Comparison of ENCODE assay signal across 28 mouse cellular contexts in genomic region chrX:11626274-11626878, GRCm38 (mm10).
DNase-seq lines count a peak whose midpoint lies in the region; ATAC-seq lines count a peak whose summit lies in the region.
"Had no signal": no experiment of that assay in that cellular context is flagged by ENCODE, and none has a peak within 500 bp of the region (broad histone marks: within the 10 kb centered on the region; RNA-seq: fewer than 3 reads in every experiment).

No protein-coding gene starts in this region.

- peak; percentile 34 for DNase-seq in embryo, embryonic 11 days
- no peak for DNase-seq in embryo, embryonic 9.5 days (ENCODE audit: extremely low spot score)
- peak; percentile 58 for DNase-seq in midbrain, embryonic 10.5 days (ENCODE audit: low spot score)
- DNase-seq in retina, postnatal 1 day: peak; percentile 75
- DNase-seq in right cerebral cortex, postnatal 14 days: no peak
- DNase-seq in adrenal gland, adult 18-20 months (ENCODE audit: low spot score in 2 of 2): no peak
- DNase-seq: adrenal gland, postnatal 14 days; cerebellum, adult 18-20 months; cerebellum, postnatal 10 days; gastrocnemius, postnatal 14 days; heart, postnatal 14 days; kidney, adult 11 months; kidney, postnatal 14 days; liver; lung, adult 2 months; lung, postnatal 10 days; right cerebral cortex, postnatal 25 days; thymus, postnatal 36 days had no signal

- H3K4me3 ChIP-seq in midbrain, embryonic 10.5 days: no peak overlapping the region
- H3K4me3 ChIP-seq in midbrain, embryonic 15.5 days: no peak overlapping the region
- H3K4me3 ChIP-seq in midbrain, embryonic 13.5 days (replicated peaks): no peak overlapping the region
- H3K4me3 ChIP-seq: embryonic facial prominence, embryonic 13.5 days; erythroblast, embryonic 14.5 days; hindbrain, embryonic 10.5 days; hindbrain, embryonic 15.5 days had no signal

- H3K36me3 ChIP-seq in midbrain, embryonic 10.5 days: no peaks in the 10 kb centered on the region
- no peaks in the 10 kb centered on the region for H3K36me3 ChIP-seq in midbrain, embryonic 15.5 days (replicated peaks)
- H3K36me3 ChIP-seq in midbrain, embryonic 13.5 days: no peaks in the 10 kb centered on the region
- H3K36me3 ChIP-seq: embryonic facial prominence, embryonic 13.5 days; G1E; hindbrain, embryonic 10.5 days; hindbrain, embryonic 15.5 days had no signal

- ATAC-seq in midbrain, embryonic 15.5 days (replicated peaks): no peak
- 0 out of 2 replicates have a peak, but pooled peaks have one; percentile 27 for ATAC-seq in midbrain, embryonic 13.5 days
- ATAC-seq: inflammation-experienced regulatory T-cells, adult 6 months had no signal

- peaks cover 32% of the 10 kb centered on the region for H3K4me1 ChIP-seq in midbrain, embryonic 10.5 days
- H3K4me1 ChIP-seq in midbrain, embryonic 15.5 days: peaks cover 5% of the 10 kb centered on the region
- H3K4me1 ChIP-seq in midbrain, embryonic 13.5 days (replicated peaks): peaks cover 23% of the 10 kb centered on the region

- WGBS in midbrain, embryonic 10.5 days: 38% methylated on average over 10 of the region's 10 CpGs
- WGBS in midbrain, embryonic 15.5 days: 28% methylated on average over 10 of the region's 10 CpGs
- WGBS in midbrain, embryonic 13.5 days: 31% methylated on average over 10 of the region's 10 CpGs

- no peak overlapping the region for H3K4me2 ChIP-seq in midbrain, embryonic 15.5 days
- H3K4me2 ChIP-seq in midbrain, embryonic 13.5 days (replicated peaks): 0 out of 2 replicates have a peak overlapping the region, but pooled peaks have one; percentile 11
- H3K4me2 ChIP-seq: embryonic facial prominence, embryonic 13.5 days; hindbrain, embryonic 15.5 days had no signal

- H3K27me3 ChIP-seq in midbrain, embryonic 10.5 days (ENCODE audit: low read depth, poor library complexity, severe bottlenecking): peaks cover 75% of the 10 kb centered on the region
- H3K27me3 ChIP-seq in midbrain, embryonic 15.5 days (replicated peaks): no peaks in the 10 kb centered on the region
- peaks cover 14% of the 10 kb centered on the region; the same call in 1 of the 2 replicates for H3K27me3 ChIP-seq in midbrain, embryonic 13.5 days

- no peaks in the 10 kb centered on the region for H3K9me3 ChIP-seq in midbrain, embryonic 10.5 days (replicated peaks)
- no peaks in the 10 kb centered on the region for H3K9me3 ChIP-seq in midbrain, embryonic 15.5 days
- no peaks in the 10 kb centered on the region for H3K9me3 ChIP-seq in midbrain, embryonic 13.5 days
- H3K9me3 ChIP-seq: embryonic facial prominence, embryonic 13.5 days; G1E; hindbrain, embryonic 10.5 days; hindbrain, embryonic 15.5 days had no signal

- H3K27ac ChIP-seq in midbrain, embryonic 10.5 days (replicated peaks): peak overlapping the region; percentile 79
- no peak overlapping the region for H3K27ac ChIP-seq in midbrain, embryonic 15.5 days
- no peak overlapping the region for H3K27ac ChIP-seq in midbrain, embryonic 13.5 days
- H3K27ac ChIP-seq: embryonic facial prominence, embryonic 13.5 days; hindbrain, embryonic 10.5 days; hindbrain, embryonic 15.5 days; liver, embryonic 14.5 days; macrophage had no signal

- no peak overlapping the region for H3K9ac ChIP-seq in midbrain, embryonic 15.5 days
- no peak overlapping the region for H3K9ac ChIP-seq in midbrain, embryonic 13.5 days (replicated peaks)
- H3K9ac ChIP-seq: embryonic facial prominence, embryonic 13.5 days; hindbrain, embryonic 15.5 days; liver, embryonic 14.5 days had no signal

Comparison
In these comparisons a context has a peak if more than half of its experiments do, and no peak if none do; other contexts are left out.
1. DNase-seq: peak in embryo, embryonic 11 days (single experiment), midbrain, embryonic 10.5 days (single experiment) and retina, postnatal 1 day (single experiment); none in embryo, embryonic 9.5 days (single experiment), right cerebral cortex, postnatal 14 days (single experiment) and adrenal gland, adult 18-20 months (0 of 2).